Mouse (Mus musculus) layer of hippocampus, postnatal 25 days (tissue): ENCODE measurements at regions not wholly inside any gene's neighbourhood (a gene's known extent, or its start where the extent isn't known, plus 50 kb on each side); places are given as distances from the start of the nearest gene placed in this dataset.

Source experiments
- DNase-seq, 2 experiments: peaks; one replicate each; pipeline ENCODE4 v3.0.0; 2022; ENCODE audit warnings: mixed read lengths in 2 of 2, low spot score in 1 of 2; ENCODE audit errors: extremely low spot score in 1 of 2

DNA sequence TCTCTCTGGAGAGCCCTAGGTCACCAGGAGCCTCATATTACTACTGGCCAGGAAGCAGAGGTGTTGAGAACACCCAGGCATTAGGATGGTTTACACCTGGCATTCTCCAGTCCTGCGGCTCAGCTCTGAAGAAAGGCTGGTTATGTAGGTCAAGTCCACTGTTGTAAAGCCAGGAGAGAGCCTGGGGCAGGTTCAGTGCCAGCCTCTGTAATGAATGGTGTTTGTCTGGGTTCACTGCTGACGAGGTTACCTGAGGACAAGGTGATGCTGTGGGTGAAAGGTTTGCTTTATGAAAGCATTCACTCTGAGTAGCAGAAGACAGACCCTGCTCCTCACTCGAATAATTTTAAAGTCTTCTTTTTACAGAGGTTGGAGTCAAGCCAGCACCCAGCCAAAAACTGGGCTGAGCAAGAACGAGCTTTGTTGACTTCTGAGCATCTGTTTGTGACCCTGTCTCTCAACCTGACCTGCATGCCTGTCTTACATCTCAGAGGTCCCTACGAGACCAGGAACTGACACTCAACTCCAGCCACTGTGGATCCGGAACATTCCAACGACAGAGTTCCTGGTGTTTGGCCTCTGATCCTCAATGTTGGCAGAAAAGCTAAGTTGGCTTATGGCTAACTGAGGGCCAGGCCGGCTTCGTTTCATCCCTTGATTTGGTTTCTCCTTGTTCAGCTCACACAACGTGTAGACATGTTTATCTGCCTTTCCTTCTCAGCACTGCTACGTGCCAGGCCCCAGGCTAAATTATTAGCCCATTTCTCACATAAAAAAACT is 327.0 kb downstream of the Zfp706 start:
- DNase-seq: no peak

- DNase-seq: no peak
These were observed 328.0 kb downstream of the Zfp706 start for GRCm38 (mm10) chr15:36679577-36679976.

DNA sequence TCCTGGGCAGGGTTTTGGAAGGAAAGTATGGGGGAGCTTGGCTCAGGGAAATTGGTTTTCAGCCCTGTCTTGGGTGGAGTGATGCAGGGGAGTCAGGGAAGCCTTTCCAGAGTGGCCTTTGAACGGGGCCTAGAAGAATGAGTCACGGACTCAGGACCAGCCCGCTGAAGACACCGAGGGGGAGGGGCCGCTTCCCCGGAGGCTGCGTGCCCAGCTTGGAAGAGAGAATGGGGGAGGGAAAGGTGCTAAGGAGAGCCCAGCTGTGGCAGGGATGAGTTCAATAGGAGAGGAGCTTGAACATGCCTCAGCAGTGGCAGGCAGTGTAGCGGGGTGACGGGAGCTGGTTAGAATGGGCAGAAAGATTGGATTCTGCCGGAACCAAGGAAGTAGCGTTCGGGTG is 337.8 kb downstream of the Zfp706 start:
- DNase-seq: no peak

DNA sequence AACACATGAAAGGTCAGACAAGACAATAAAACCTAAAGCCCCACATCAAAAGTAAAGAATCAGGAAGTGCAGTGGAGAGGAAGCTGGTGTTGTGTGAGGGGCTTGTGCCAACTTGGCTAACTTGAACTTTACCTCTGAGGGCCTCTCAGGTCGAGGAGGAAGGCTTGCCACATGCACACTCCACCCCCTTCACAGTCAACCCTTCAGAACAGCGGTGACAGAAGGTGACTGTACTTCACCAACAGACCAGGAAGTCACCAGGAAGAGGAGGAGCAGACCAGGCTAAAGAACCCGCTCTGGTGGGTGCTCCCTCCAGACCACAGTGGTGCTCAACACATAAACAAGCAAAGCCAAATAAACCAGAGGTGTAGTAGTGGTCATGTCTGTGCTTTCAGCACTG is 341.0 kb downstream of the Zfp706 start:
- no peak for DNase-seq

- no peak for DNase-seq
These were observed 343.2 kb downstream of the Zfp706 start for GRCm38 (mm10) chr15:36664391-36664790.

- DNase-seq: no peak
These were observed 346.6 kb downstream of the Zfp706 start for GRCm38 (mm10) chr15:36660986-36661385.
